10 mouse cellular contexts compared by ENCODE assay signal in the genomic region with DNA sequence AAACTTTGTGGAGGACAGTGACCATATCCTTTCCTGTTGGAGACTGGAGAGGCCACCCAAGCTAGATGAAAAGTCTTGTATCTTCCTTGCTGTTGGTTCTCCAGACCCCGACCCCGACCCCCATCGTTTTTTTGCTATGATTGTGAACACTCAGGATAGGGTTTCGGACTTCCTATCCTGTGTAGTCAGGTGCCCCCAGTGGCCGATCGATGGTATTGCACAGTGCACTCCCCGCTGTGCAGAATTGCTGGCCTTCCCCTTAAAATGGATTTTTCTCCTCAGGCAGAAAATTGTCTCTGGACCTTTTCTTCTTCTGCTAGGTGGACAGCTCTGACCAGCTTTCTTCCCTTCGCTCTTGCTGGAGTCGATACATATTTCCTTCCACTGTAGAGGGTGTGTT. TPM values are rescaled to one million over a fixed set of nuclear protein-coding genes. Genes with fewer than 3 reads are reported as not detected.
A peak's percentile ranks its signal among the peaks of the same experiment; 100 is the strongest.
DNase-seq lines count a peak whose midpoint lies in the region; ATAC-seq and TF ChIP-seq lines count a peak whose summit lies in the region.
"Had no signal": no experiment of that assay in that cellular context is flagged by ENCODE, and none has a peak within 500 bp of the region (broad histone marks: within the 10 kb centered on the region; RNA-seq: fewer than 3 reads in every experiment).

No protein-coding gene starts in this region.

- H3K27me3 ChIP-seq in heart, embryonic 11.5 days (ENCODE audit: control insufficient read depth, insufficient read depth, low read length), result peaks cover 2% of the 10 kb centered on the region; the same call in 1 of the 2 replicates
- H3K27me3 ChIP-seq in thymus, adult 2 months (ENCODE audit: control insufficient read depth, insufficient read depth, low read length), result no peaks in the 10 kb centered on the region
- H3K27me3 ChIP-seq: embryonic facial prominence, embryonic 15.5 days had no signal

- no peak for TF ChIP-seq POLR2A in thymus, adult 2 months (IDR thresholded peaks at IDR 0.05; ENCODE audit: control insufficient read depth, extremely low read depth, insufficient read depth, low read length, poor library complexity)

- no peak overlapping the region for H3K9ac ChIP-seq in heart, embryonic 11.5 days (ENCODE audit: low read depth, low read length)
- H3K9ac ChIP-seq: embryonic facial prominence, embryonic 15.5 days; liver, embryonic 13.5 days had no signal

- no peak overlapping the region for H3K4me2 ChIP-seq in heart, embryonic 11.5 days
- H3K4me2 ChIP-seq: embryonic facial prominence, embryonic 15.5 days; liver, embryonic 13.5 days had no signal

- H3K9me3 ChIP-seq in heart, embryonic 11.5 days (replicated peaks; ENCODE audit: control insufficient read depth, low read length), result no peaks in the 10 kb centered on the region
- H3K9me3 ChIP-seq: embryonic facial prominence, embryonic 15.5 days; liver, embryonic 13.5 days had no signal

- peak; percentile 48; the same call in 1 of the 2 replicates for TF ChIP-seq CTCF in thymus, adult 2 months (IDR thresholded peaks at IDR 0.05; ENCODE audit: borderline replicate concordance, control insufficient read depth, extremely low read depth, insufficient read depth, low read length, poor library complexity)

- no peak overlapping the region for H3K4me3 ChIP-seq in heart, embryonic 11.5 days (ENCODE audit: low read depth, low read length)
- no peak overlapping the region for H3K4me3 ChIP-seq in thymus, adult 2 months (ENCODE audit: control insufficient read depth, insufficient read depth, low read length)
- H3K4me3 ChIP-seq: embryonic facial prominence, embryonic 15.5 days; liver, embryonic 13.5 days had no signal

- no peaks in the 10 kb centered on the region for H3K4me1 ChIP-seq in heart, embryonic 11.5 days (ENCODE audit: control insufficient read depth, insufficient read depth, low read length)
- H3K4me1 ChIP-seq in thymus, adult 2 months (replicated peaks; ENCODE audit: control insufficient read depth, insufficient read depth, low read length), result no peaks in the 10 kb centered on the region
- H3K4me1 ChIP-seq: embryonic facial prominence, embryonic 15.5 days; liver, embryonic 13.5 days had no signal

- DNase-seq in heart, postnatal 4 days, result peak; percentile 42
- peak; percentile 9 for DNase-seq in thymus, adult 2 months
- DNase-seq in thymus, adult 18-20 months, result no peak
- DNase-seq in embryo, embryonic 10.5 days (ENCODE audit: low spot score), result peak; percentile 83
- DNase-seq in retina, embryonic 14.5 days (ENCODE audit: low spot score), result peak; percentile 80
- no peak for DNase-seq in gastrocnemius, adult 8-10 months (ENCODE audit: low spot score in 2 of 2)
- DNase-seq: liver, embryonic 13.5 days had no signal

- no peaks in the 10 kb centered on the region; the same call in 1 of the 2 replicates for H3K36me3 ChIP-seq in heart, embryonic 11.5 days (ENCODE audit: control insufficient read depth, insufficient read depth, low read length)
- H3K36me3 ChIP-seq in thymus, adult 2 months (ENCODE audit: control insufficient read depth, insufficient read depth, low read length), result no peaks in the 10 kb centered on the region
- H3K36me3 ChIP-seq: embryonic facial prominence, embryonic 15.5 days; liver, embryonic 13.5 days had no signal

- WGBS in heart, embryonic 11.5 days (ENCODE audit: insufficient replicate concordance), result 23% methylated on average over 9 of the region's 9 CpGs
- 36% methylated on average over 9 of the region's 9 CpGs for WGBS in thymus, adult 2 months

- H3K27ac ChIP-seq in heart, embryonic 11.5 days (ENCODE audit: low read depth, low read length), result no peak overlapping the region
- no peak overlapping the region for H3K27ac ChIP-seq in thymus, adult 2 months (ENCODE audit: control insufficient read depth, insufficient read depth, low read length)
- H3K27ac ChIP-seq: embryonic facial prominence, embryonic 15.5 days; liver, embryonic 13.5 days had no signal

- no peak for ATAC-seq in heart, embryonic 11.5 days (replicated peaks; ENCODE audit: insufficient number of reproducible peaks, low FRiP score, low TSS enrichment)
- ATAC-seq in inflammation-experienced regulatory T-cells, adult 6 months, result no peak

RNA-seq across cellular contexts. Expression of a gene that starts 22.5 kb away (rescaled TPM):
- not detected for total RNA-seq in heart, postnatal 4 days (2021)
- polyA plus RNA-seq in heart, embryonic 11.5 days (2014; fragmentation: Nextera tagmentation; extraction: Ambion mirVana), result 0.11 and 0.27 TPM in 2 replicates
- polyA plus RNA-seq in thymus, adult 2 months (2012; rRNA removed), result 0.22 and 0.31 TPM in 2 replicates
- not detected for polyA plus RNA-seq in inflammation-experienced regulatory T-cells, adult 6 months (2017; shearing (Covaris generic))
- total RNA-seq in gastrocnemius, adult 8-10 months (2022), result not detected

RNA-seq across cellular contexts. Expression of a gene that starts 31.9 kb away (rescaled TPM):
- 1 to 10 TPM; 4.2 to 5.4 TPM for total RNA-seq in heart, postnatal 4 days (2021)
- polyA plus RNA-seq in heart, embryonic 11.5 days (2014; fragmentation: Nextera tagmentation; extraction: Ambion mirVana), result 9.3 and 10.2 TPM in 2 replicates
- polyA plus RNA-seq in thymus, adult 2 months (2012; rRNA removed), result 1.3 and 2.2 TPM in 2 replicates
- polyA plus RNA-seq in inflammation-experienced regulatory T-cells, adult 6 months (2017; shearing (Covaris generic)), result not detected
- under 1 TPM; 0.12 to 0.35 (median 0.22) TPM for total RNA-seq in gastrocnemius, adult 8-10 months (2022)

Comparison
In these comparisons a context has a peak if more than half of its experiments do, and no peak if none do; other contexts are left out.
1. DNase-seq: peak in heart, postnatal 4 days (single experiment), thymus, adult 2 months (single experiment), embryo, embryonic 10.5 days (single experiment) and retina, embryonic 14.5 days (single experiment); none in thymus, adult 18-20 months (0 of 2) and gastrocnemius, adult 8-10 months (0 of 2).